Mouse (Mus musculus): Measurements from ENCODE around the gene Acox2. TPM values are rescaled to one million over a fixed set of nuclear protein-coding genes. Genes with fewer than 3 reads are reported as not detected.
A peak's percentile ranks its signal among the peaks of the same experiment; 100 is the strongest.
"Not testable (repeated sequence)": the region's sequence is repeated elsewhere in the genome, so short reads cannot be mapped to it uniquely, and the experiment has no call there.

The Acox2 gene
- total RNA-seq (2015; ENCODE audit: low replicate concordance) (not detected in 2 replicates), total RNA-seq (2017; ENCODE audit: low replicate concordance) (not detected in 2 replicates)

DNA sequence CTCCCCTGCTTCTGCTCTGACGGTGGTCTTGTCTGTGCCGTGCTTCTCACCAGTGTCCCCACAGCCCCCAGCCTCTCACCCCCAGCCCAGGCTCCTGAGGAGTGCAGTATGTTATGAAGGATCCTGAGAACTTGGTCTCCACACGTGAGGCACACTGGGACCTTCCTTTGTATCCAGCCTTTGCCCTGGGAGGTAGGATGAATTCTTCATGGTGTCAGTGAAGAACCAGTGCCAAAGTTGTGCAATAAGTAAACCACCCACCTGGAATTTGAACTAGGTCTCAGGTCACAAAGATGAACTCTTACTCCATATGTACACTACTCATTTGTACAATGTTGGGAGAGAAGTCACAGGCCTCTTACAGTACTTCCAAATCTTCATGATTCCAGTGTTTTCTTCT, at the start of gene Acox2:
TSS of gene Acox2 (minus strand) at position 188 of the 400 bp plus-strand sequence.
- ATAC-seq (replicated peaks; ENCODE audit: low FRiP score, poor library complexity, severe bottlenecking) = no peak

DNA sequence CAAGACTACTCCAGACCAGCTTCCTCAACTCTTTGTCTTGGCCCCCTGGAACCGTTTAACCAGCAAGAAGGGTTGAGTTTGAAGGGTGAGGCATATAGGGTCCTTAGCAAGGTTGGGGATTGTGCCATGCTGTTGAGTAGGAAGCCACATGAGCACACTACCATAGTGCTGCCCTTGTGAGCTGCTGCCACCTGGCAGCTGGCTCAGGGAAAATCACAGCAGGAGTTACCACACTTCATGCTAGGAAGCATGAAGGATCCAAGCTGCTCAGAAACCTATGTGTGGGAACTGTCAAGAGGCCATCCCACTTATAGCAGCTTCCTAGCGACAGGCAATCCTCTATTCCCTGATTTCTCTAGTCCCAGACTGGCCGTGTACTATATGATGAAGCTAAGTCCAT, 49.5 kb upstream of the Acox2 start:
- no peak for ATAC-seq (replicated peaks; ENCODE audit: low FRiP score, poor library complexity, severe bottlenecking)

- ATAC-seq (replicated peaks; ENCODE audit: low FRiP score, poor library complexity, severe bottlenecking) = no peak
Measured at GRCm38 (mm10) chr14:8306884-8307283, 47.7 kb upstream of the Acox2 start.

- ATAC-seq (replicated peaks; ENCODE audit: low FRiP score, poor library complexity, severe bottlenecking) = no peak
Measured at GRCm38 (mm10) chr14:8305014-8305413, 45.9 kb upstream of the Acox2 start.

DNA sequence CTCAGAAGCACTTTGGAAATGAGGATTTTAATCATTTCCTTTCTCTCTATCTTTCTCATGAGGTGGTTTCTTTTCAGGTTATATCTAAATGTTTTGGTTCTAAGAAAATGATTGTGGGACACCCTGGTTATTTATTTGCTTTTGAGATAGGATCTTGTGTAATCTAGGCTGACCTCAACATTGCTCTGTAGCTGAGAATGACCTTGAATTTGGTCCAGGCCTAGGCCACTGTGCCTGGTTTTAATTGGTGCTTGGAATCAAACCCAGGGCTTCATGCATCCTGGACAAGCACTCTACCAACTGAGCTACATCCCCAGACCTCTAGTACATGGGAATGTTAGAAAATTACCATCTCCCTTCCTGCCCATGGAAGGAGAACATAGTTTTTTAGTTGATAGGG, 44.9 kb upstream of the Acox2 start:
- no peak for ATAC-seq (replicated peaks; ENCODE audit: low FRiP score, poor library complexity, severe bottlenecking)

- no peak for ATAC-seq (replicated peaks; ENCODE audit: low FRiP score, poor library complexity, severe bottlenecking)
Measured at GRCm38 (mm10) chr14:8302687-8303086, 43.5 kb upstream of the Acox2 start.

GRCm38 (mm10) chr14:8300281-8300680, 41.1 kb upstream of the Acox2 start:
- peak; percentile 58; the same call in 1 of the 2 replicates for ATAC-seq (replicated peaks; ENCODE audit: low FRiP score, poor library complexity, severe bottlenecking)

- no peak for ATAC-seq (replicated peaks; ENCODE audit: low FRiP score, poor library complexity, severe bottlenecking)
Measured at GRCm38 (mm10) chr14:8297889-8298293, 38.7 kb upstream of the Acox2 start.

DNA sequence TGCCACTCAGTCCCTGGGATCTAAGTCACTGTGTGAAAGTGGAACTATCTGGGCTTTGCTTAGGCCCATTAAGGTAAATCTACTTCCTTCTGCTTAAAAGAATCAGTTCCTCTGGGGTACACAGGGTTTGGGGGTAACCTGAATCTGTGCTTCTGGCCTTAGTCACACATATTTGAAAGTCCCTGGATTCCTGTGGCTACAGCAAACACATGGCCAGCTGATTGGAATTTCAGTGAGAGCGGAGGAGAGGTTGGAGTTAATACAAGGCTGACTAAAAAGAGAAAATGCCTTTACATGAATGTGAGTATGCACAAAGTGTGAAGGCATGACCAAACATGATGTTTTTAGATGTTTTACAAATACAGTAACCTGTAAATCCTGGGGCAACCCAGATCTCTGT, 35.1 kb upstream of the Acox2 start:
- no peak for ATAC-seq (replicated peaks; ENCODE audit: low FRiP score, poor library complexity, severe bottlenecking)

GRCm38 (mm10) chr14:8286595-8286994, 27.4 kb upstream of the Acox2 start:
- peak; percentile 100 for ATAC-seq (replicated peaks; ENCODE audit: low FRiP score, poor library complexity, severe bottlenecking)

DNA sequence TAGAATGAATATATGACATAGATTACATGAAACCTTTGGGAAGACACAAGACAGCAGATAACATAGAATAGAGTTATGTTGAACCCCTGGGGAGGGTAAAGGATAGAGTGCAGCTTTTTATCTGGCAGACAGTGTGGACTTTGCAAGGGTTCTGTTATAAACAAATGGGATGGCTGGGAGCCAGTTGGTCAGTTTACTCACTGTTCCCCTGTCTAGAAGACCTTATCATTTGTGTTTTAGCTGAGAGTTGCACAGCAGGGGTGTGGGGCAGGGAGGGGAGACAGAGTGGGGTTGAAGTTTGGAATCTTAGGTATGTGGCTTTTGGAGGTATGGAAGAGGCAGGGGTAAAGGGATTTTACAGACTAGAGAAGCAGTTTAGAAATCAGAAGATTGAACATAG, 24.6 kb upstream of the Acox2 start:
- no peak for ATAC-seq (replicated peaks; ENCODE audit: low FRiP score, poor library complexity, severe bottlenecking)

DNA sequence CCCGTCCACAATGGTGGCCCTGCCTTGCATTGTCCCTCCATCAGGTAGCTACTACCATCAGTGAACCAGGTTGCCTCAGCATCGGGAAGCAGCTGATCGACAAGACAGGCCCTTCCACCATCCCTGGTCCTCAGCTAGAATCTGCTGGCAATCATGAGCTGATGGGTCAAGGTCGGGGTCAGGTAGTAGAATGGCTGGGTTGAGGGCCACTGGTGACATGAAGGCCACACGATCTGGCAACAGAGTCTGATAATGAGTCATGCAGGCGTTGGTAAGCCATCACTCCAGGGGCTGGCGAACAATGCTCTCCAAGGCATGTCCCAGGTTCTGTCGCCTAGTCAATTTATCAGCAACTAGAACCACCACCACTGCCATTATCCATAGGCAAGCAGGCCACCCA, 12.1 kb upstream of the Acox2 start:
- not testable (repeated sequence) for ATAC-seq (replicated peaks; ENCODE audit: low FRiP score, poor library complexity, severe bottlenecking)

GRCm38 (mm10) chr14:8264378-8264777, 5.2 kb upstream of the Acox2 start:
- ATAC-seq (replicated peaks; ENCODE audit: low FRiP score, poor library complexity, severe bottlenecking) = no peak

DNA sequence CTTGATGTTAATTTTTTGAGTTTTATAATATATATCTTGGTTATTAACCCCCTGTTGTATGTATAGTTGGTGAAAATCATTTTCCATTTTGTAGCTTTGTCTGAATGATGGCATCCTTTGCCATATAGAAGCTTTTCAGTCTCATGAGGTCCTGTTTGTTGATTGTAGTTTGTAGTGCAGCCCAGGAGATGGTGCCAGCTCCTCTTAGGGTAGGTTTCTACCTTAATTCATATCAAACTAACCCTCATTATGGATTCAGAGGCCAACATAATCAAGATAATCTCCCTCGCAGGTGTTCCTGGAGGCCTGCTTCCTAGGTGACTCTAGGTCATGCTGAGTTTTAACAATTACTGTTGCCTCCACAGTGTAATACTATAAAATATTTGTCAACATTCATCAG, 3.1 kb upstream of the Acox2 start:
- no peak for ATAC-seq (replicated peaks; ENCODE audit: low FRiP score, poor library complexity, severe bottlenecking)

DNA sequence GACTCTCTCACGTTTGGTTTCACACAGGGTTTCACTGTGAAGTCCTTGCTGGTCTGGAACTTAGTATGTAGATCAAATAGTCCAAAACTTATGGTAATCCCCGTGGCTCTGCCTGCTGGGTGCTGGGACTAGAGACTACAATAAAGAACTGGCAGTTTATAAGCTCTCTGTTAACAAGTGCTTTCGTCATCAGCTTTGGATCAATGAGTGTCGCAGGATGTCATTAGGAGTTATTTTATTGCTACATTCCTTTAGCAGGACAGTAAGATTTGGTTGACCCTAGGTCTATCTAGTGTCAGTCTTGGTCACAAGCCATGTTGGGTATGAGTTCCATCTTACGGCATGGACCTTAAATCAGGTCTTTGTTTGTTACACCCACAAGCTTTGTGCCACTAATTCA, 1.1 kb upstream of the Acox2 start:
- no peak for ATAC-seq (replicated peaks; ENCODE audit: low FRiP score, poor library complexity, severe bottlenecking)

GRCm38 (mm10) chr14:8258752-8259151, 401 bp downstream of the Acox2 start:
- no peak for ATAC-seq (replicated peaks; ENCODE audit: low FRiP score, poor library complexity, severe bottlenecking)

GRCm38 (mm10) chr14:8258335-8258627, 872 bp downstream of the Acox2 start:
- ATAC-seq (replicated peaks; ENCODE audit: low FRiP score, poor library complexity, severe bottlenecking) = no peak

GRCm38 (mm10) chr14:8257521-8258334, 1.4 kb downstream of the Acox2 start:
- no peak for ATAC-seq (replicated peaks; ENCODE audit: low FRiP score, poor library complexity, severe bottlenecking)

- ATAC-seq (replicated peaks; ENCODE audit: low FRiP score, poor library complexity, severe bottlenecking) = no peak
Measured at GRCm38 (mm10) chr14:8256881-8257280, 2.3 kb downstream of the Acox2 start.

DNA sequence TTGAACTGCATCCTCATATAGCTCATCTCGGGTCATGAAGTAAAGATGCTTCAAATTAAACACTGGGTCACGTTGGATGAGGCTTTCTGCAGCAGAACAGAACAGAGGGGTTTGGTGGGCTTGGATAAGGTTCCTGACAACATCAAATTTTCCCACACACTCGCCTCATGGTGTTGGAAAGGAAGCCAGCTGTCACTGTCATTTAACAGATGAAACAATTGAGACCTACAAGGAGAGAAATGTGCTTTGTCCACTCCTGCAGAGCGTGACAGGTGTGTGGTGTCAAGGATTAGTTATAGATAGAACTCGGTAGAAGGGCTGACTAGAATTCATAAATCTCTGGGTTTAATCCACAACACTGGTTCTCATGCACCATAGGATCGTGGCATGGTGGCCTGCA, 3.1 kb downstream of the Acox2 start:
- no peak for ATAC-seq (replicated peaks; ENCODE audit: low FRiP score, poor library complexity, severe bottlenecking)

GRCm38 (mm10) chr14:8255076-8255729, 4.0 kb downstream of the Acox2 start:
- ATAC-seq (replicated peaks; ENCODE audit: low FRiP score, poor library complexity, severe bottlenecking) = no peak

All from erythroblast, adult 5-6 weeks (primary cell).